Mouse (Mus musculus) CD8-positive naive resting alpha-beta T cell, adult 2 months (primary cell): ENCODE data around the gene C1qtnf5.
A peak's percentile ranks its signal among the peaks of the same experiment; 100 is the strongest.

Experiments used
- DNase-seq, 2 experiments: peaks; one replicate each; pipeline ENCODE4 v3.0.0; 2022; ENCODE audit warnings: low read depth in 2 of 2, low spot score in 2 of 2

C1qtnf5 gene

GRCm38 (mm10) chr9:44107110-44107509, at the start of gene C1qtnf5:
Gene C1qtnf5 (plus strand): TSS chr9:44107245.
- DNase-seq = no peak

GRCm38 (mm10) chr9:44058606-44059005, 48.4 kb upstream of the C1qtnf5 start:
- DNase-seq = no peak

DNA sequence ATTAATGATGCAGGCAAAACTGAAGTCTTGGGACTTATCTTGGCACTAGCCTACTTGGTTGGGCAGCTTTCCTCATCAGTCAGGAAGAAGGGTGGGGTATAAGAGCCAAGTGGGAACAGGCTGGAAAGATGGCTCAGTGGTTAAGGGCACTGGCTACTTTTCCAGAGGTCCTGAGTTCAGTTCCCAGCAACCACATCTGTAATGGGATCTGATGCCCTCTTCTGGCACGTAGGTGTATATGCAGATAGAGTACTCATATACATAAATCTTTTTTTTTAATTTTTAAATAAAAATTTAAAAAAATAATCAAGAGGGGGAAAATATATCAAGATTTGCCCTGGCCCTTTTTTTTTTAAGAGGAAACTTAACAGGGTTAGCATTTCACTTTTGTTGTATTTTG, 41.9 kb upstream of the C1qtnf5 start:
- DNase-seq = no peak

GRCm38 (mm10) chr9:44066785-44067225, 40.2 kb upstream of the C1qtnf5 start, which contains the start of gene Usp2:
Gene Usp2 (plus strand): TSS chr9:44067021.
- DNase-seq = peak; percentile 100

- no peak for DNase-seq
These were observed 39.6 kb upstream of the C1qtnf5 start for GRCm38 (mm10) chr9:44067241-44067959.

DNA sequence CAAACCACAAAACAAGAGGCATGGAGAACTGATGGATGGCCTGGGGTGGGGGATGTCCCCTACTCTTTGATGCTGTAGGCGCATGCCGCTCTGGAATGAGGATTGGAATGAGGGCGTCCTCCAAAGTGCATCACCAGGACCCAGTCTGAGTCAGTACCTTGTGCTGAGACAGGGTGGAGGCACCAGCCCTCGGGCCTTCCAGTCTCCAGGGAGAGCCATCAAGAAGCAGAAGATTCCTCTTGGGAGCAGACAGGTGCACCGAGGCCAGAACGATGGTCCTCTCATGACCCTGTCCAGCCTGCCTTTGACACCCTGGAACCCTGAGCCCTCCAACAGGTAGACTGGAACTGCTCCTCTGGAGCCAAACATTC, 39.1 kb upstream of the C1qtnf5 start:
- DNase-seq = no peak

- DNase-seq = no peak
These were observed 37.8 kb upstream of the C1qtnf5 start for GRCm38 (mm10) chr9:44069252-44069651.

DNA sequence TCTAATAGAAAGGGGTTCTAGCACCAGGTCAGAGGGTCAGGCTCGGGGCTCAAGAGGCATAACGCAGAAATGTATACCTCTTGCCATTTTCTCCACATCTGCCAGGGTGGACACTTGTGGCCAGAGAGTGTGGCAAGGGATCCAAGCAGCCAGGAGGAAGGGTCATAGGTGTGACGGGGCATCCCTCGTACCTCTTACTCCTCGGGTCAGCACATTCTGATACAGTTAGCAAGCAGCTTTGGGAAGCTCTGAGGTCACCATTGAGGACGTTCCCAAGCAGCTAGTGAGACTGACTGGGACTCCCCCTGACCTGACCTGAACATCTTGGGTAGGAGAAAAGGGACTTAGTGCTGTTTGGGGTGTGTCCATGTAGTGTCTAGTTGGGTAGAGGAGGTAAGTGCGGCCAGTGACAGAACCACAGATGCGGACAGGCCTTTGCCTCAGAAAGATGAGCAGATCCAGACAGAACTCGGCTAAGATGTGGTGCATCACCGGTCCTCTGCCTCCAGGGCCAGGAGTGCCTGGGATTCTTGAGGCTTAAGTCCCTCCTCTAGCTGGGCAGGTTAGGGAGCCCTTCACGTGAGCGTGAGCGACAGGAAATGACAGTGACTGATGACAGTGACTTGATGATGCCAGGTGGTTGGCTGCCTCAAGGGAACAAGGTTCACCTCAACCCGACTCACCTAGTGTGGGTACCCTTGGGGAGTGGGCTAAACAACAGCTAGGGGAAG, 36.8 kb upstream of the C1qtnf5 start:
- DNase-seq = no peak

DNA sequence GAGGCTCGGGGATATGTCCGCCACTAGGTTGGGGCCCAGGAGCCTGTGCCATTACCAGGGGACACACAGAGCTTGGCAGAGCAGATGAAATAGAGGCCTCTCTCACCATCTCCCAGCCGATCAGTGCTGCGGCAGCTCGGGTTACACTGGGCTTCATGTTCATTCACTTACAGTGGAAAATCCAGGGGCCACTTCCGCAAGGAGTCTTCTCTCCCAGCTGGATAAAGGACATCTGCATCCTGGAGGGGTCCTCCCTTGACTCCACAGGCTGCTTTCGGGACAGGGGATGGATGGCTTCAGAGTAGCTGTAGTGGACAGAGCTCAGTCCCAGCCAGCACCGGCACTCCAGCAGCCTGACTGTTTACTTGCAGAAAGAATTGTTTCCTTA, 36.2 kb upstream of the C1qtnf5 start:
- DNase-seq = no peak

DNA sequence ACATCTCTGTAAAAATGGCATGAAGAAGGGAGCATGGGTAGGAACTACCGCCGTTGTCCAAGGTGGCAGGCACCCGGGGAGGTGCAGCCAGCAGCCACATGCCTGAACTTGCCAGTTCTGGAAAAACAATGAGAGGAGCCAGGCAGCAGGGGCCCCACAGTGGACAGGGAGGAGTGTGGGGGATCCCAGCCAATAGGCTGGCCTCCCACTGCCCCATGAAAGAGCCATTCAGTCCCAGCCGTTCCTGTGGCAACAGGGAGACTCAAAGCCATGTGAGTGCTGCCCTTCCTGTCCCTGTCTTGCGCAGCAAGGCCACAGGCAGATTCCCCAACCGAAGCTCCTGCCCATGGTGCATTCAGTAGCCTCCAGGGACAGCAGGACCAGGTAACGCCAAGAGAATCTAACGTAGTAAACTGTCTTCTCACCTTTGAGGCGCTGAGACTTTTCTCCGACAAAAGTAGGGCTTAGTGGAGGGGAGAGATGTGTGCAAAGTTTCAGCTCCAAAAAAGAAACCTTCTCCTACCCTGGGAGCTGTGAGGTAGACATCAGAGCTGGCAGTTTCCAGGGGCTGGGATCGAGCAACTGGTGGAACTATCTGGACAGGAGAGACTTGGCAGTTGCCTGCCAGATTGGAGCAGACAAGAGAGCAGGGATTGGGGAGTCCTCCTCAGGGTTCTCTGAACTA, 35.0 kb upstream of the C1qtnf5 start:
- no peak for DNase-seq

- DNase-seq = no peak
These were observed 34.5 kb upstream of the C1qtnf5 start for GRCm38 (mm10) chr9:44072599-44072915.

GRCm38 (mm10) chr9:44073115-44073514, 33.9 kb upstream of the C1qtnf5 start:
- DNase-seq = no peak

DNA sequence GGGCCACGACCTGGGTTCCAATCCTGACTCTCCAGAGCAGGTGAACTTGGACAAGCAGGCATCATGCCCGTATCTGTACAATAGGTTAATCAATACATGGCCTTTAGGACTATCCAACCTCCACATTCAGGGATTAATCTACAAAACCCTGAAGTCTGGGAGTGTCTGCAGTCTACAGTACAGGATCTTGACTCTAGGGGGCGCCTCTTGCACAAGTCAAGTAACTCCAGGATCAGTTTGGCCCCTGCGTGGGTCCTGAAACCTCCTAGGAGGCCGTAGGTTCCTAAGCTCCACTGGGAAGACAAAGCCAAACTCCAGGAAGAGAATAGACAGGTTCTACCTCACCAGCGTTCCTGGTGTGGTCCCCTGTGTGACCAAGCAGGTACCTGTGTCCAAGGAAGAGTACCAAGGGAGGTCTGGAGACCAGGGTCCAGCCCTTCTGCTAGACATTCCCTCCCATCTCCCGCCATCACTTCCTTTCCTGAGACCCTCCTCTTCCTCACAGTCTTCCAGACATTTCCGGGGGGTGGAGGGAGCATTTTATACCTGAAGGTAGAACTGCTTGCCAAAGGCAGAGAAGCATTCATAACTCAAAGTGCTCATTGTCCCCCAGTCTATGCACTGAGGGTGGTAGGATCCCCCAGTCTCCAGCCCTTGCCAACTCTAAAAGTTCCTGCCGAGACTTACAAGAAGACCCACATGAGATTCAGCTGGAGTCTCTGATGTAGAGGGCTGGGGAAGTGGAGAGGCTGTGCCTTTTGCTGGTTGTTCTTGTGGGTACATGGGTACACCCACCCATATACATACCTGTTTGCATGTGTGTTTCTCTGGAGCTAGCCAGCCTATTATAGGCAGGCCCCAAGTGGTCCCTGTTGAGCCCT, 32.4 kb upstream of the C1qtnf5 start:
- peak; percentile 35 to 46 for DNase-seq

DNA sequence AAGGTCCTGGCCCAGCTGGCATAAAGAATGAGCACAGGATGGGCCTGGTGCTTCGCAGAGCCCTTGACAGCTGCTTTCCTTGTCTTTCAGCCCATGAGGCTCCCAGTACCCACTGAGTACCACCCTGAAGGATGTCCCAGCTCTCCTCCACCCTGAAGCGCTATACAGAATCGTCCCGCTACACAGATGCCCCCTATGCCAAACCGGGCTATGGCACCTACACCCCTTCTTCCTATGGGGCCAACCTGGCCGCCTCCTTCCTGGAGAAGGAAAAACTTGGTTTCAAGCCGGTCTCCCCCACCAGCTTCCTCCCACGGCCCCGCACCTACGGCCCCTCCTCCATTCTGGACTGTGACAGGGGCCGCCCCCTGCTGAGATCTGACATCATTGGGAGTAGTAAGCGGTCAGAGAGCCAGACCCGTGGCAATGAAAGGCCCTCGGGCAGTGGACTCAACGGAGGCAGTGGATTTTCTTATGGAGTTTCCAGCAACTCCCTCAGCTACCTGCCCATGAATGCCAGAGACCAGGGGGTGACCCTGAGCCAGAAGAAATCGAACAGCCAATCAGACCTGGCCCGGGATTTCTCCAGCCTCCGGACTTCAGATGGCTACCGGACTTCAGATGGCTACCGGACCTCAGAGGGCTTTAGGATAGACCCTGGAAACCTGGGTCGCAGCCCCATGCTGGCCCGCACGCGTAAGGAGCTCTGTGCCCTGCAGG, 31.6 kb upstream of the C1qtnf5 start:
- DNase-seq = no peak

- DNase-seq = no peak
These were observed 30.9 kb upstream of the C1qtnf5 start for GRCm38 (mm10) chr9:44075996-44076763.

GRCm38 (mm10) chr9:44076764-44077120, 30.3 kb upstream of the C1qtnf5 start:
- DNase-seq = peak in 1 of 2 experiments; percentile 53

DNA sequence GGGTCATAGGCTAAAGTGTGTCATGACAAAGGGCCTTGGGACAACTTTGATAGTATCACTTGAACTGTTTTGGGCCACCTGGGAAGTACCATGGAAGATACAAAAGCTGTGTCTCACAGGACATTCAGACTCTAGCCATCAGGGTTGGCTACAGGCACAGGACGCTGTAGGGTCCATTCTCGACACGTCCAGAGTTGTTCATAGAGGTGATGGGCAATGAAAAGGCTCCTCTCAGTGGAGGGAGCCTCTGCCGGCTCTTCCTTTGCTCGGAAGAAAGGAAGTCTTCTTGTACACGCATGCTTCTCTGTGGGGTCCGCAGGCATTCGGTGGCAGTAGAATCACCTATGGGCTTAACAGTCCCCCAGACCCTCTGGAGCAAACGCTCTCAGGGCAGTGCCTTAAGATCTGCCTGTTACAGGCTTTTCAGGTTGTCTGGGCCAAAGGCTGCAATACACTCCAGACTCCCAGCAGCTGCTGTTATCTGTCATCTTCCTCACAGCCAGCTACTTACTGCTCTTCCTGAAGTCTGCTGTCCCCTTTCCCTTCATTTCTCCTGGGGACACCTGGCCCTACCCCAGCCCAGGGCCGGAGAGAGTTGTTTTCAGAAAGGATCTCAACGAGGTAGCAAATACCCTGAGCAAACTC, 29.7 kb upstream of the C1qtnf5 start:
- DNase-seq = no peak

DNA sequence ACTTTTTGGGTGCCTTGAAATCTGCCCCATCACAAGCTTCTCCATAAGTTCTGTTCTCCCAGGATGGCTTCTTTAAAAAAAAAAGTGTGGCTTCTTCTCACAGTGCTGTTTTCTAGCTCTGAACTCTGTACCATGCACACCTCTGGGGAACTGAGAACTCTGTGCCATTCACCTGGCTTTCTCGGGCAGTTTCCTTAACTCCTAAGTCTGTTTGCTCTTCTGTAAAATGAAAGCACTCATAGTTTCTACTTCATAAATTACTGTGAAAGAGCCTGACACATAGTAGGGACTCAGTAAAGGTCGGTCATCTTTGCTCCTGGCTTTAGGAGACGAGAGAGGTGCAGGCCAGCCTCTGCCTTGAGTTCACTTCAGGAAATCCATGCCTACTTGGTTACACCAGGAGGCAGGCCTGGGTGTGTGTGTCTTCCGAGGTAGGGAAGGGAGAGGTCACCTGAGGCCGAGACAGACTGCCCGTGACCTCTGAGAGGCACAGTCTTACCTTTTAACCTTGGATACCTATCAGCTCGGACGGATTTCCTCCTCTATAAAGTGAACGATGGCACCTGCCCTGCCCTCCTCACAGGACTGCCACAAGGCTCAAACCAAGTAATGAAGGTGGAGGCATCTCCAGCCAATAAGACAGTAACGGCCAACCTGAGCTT, 28.8 kb upstream of the C1qtnf5 start:
- no peak for DNase-seq
